Comparison of ENCODE assay signal across 9 mouse cellular contexts in the genomic region with DNA sequence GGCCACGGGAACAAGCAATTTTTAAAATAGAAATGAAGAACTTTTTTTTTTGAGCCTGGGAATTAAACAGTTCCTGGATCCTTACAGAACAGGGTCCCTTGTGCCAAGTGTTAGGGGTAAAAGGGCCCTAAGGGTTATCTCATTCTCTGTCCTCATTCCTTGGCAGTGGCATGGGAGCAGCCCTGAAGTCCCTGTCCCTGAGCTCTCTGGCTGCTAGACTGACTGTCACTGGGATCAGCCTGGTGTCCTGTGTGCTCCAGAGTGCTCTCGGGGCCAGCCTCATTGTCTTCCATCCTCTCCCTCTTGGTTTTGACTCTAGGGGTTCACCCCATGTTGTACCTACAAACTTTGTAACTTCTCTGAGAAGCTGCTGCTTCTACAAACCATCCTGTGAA.
DNase-seq lines count a peak whose midpoint lies in the region; ATAC-seq and TF ChIP-seq lines count a peak whose summit lies in the region.
"Had no signal": no experiment of that assay in that cellular context is flagged by ENCODE, and none has a peak within 500 bp of the region (broad histone marks: within the 10 kb centered on the region; RNA-seq: fewer than 3 reads in every experiment).

No protein-coding gene starts in this region.

- peak overlapping the region; percentile 35 for H3K4me2 ChIP-seq in kidney, embryonic 15.5 days
- peak overlapping the region; percentile 21; the same call in 1 of the 2 replicates for H3K4me2 ChIP-seq in embryonic facial prominence, embryonic 13.5 days
- peak overlapping the region; percentile 25 for H3K4me2 ChIP-seq in liver, embryonic 13.5 days

- peaks cover 42% of the 10 kb centered on the region for H3K4me1 ChIP-seq in kidney, embryonic 15.5 days
- H3K4me1 ChIP-seq in bone marrow, adult 2 months (ENCODE audit: control insufficient read depth, insufficient read depth, low read length): peaks cover 6% of the 10 kb centered on the region
- peaks cover 33% of the 10 kb centered on the region for H3K4me1 ChIP-seq in embryonic facial prominence, embryonic 13.5 days
- H3K4me1 ChIP-seq in liver, embryonic 13.5 days (replicated peaks): peaks cover 8% of the 10 kb centered on the region

- 25% methylated on average over 2 of the region's 2 CpGs for WGBS in kidney, embryonic 15.5 days
- WGBS in bone marrow, adult 2 months: 21% methylated on average over 2 of the region's 2 CpGs
- 26% methylated on average over 2 of the region's 2 CpGs for WGBS in embryonic facial prominence, embryonic 13.5 days
- 34% methylated on average over 2 of the region's 2 CpGs for WGBS in liver, embryonic 13.5 days (ENCODE audit: insufficient replicate concordance)

- ATAC-seq in kidney, embryonic 15.5 days (replicated peaks; ENCODE audit: low FRiP score): no peak; the same call in 1 of the 2 replicates
- no peak for ATAC-seq in embryonic facial prominence, embryonic 13.5 days (ENCODE audit: insufficient number of reproducible peaks, insufficient read depth, low FRiP score, low TSS enrichment, low read depth)
- ATAC-seq in liver, embryonic 13.5 days (ENCODE audit: low read depth): no peak
- ATAC-seq: Patski had no signal

- H3K9me3 ChIP-seq in kidney, embryonic 15.5 days (replicated peaks): no peaks in the 10 kb centered on the region
- no peaks in the 10 kb centered on the region for H3K9me3 ChIP-seq in embryonic facial prominence, embryonic 13.5 days
- H3K9me3 ChIP-seq in liver, embryonic 13.5 days (replicated peaks): no peaks in the 10 kb centered on the region

- H3K27me3 ChIP-seq in kidney, embryonic 15.5 days: 0 out of 2 replicates have a peak, but pooled peaks cover 3% of the 10 kb centered on the region
- H3K27me3 ChIP-seq in embryonic facial prominence, embryonic 13.5 days: peaks cover 14% of the 10 kb centered on the region
- 0 out of 2 replicates have a peak, but pooled peaks cover 4% of the 10 kb centered on the region for H3K27me3 ChIP-seq in liver, embryonic 13.5 days
- H3K27me3 ChIP-seq: Patski had no signal

- DNase-seq in kidney, postnatal 10 days: no peak
- no peak for DNase-seq in liver, embryonic 13.5 days
- no peak for DNase-seq in layer of hippocampus, adult 11-12 months (ENCODE audit: low spot score)
- no peak for DNase-seq in thymus, postnatal 36 days

- H3K9ac ChIP-seq in kidney, embryonic 15.5 days: no peak overlapping the region
- no peak overlapping the region for H3K9ac ChIP-seq in embryonic facial prominence, embryonic 13.5 days
- H3K9ac ChIP-seq in liver, embryonic 13.5 days: no peak overlapping the region

- H3K27ac ChIP-seq in kidney, embryonic 15.5 days: peak overlapping the region; percentile 87
- H3K27ac ChIP-seq in bone marrow, adult 2 months (ENCODE audit: control insufficient read depth, insufficient read depth, low read depth, low read length, poor library complexity): peak overlapping the region; percentile 85
- peak overlapping the region; percentile 3; the same call in 1 of the 2 replicates for H3K27ac ChIP-seq in embryonic facial prominence, embryonic 13.5 days
- H3K27ac ChIP-seq in liver, embryonic 13.5 days: no peak overlapping the region

- no peak for TF ChIP-seq CTCF in bone marrow, adult 2 months (IDR thresholded peaks at IDR 0.05; ENCODE audit: control insufficient read depth, insufficient read depth, low read length)

- no peak for TF ChIP-seq POLR2A in bone marrow, adult 2 months (IDR thresholded peaks at IDR 0.05; ENCODE audit: borderline replicate concordance, control insufficient read depth, low read depth, low read length)

- H3K4me3 ChIP-seq in kidney, embryonic 15.5 days (replicated peaks): no peak overlapping the region
- H3K4me3 ChIP-seq in bone marrow, adult 2 months (replicated peaks; ENCODE audit: control insufficient read depth, low read depth, low read length): no peak overlapping the region
- H3K4me3 ChIP-seq in embryonic facial prominence, embryonic 13.5 days: no peak overlapping the region
- H3K4me3 ChIP-seq in liver, embryonic 13.5 days (replicated peaks): no peak overlapping the region
- H3K4me3 ChIP-seq: erythroblast, embryonic 14.5 days had no signal

- no peaks in the 10 kb centered on the region for H3K36me3 ChIP-seq in kidney, embryonic 15.5 days
- no peaks in the 10 kb centered on the region for H3K36me3 ChIP-seq in embryonic facial prominence, embryonic 13.5 days
- no peaks in the 10 kb centered on the region for H3K36me3 ChIP-seq in liver, embryonic 13.5 days
